ENCODE assay signal across 36 mouse cellular contexts in the genomic region with DNA sequence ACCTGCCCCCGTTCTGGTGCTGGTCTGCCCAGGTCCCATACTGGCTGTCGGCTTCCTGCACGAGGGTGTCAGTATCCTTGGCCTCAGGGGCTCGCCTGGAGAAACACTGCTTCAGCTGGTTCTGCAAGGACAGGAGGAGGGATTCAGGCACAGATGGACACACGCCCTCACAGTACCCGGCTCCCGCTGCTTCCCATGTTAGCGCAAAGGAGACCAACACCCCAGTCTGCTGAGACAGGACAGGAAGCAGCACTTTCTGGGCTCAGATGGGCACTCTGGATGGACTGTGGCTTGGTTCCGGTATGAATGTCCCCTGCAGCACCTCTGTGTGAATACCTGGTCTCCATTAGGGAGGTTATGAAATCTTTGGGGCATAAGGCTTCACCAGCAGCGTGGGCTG. TPM values are rescaled to one million over a fixed set of nuclear protein-coding genes. Genes with fewer than 3 reads are reported as not detected.
A peak's percentile ranks its signal among the peaks of the same experiment; 100 is the strongest.
DNase-seq lines count a peak whose midpoint lies in the region; ATAC-seq and TF ChIP-seq lines count a peak whose summit lies in the region.
"Had no signal": no experiment of that assay in that cellular context is flagged by ENCODE, and none has a peak within 500 bp of the region (broad histone marks: within the 10 kb centered on the region; RNA-seq: fewer than 3 reads in every experiment).

No protein-coding gene starts in this region.

- intact Hi-C loops in heart, postnatal 14 days (cut with DNase I) = no loop called here
- intact Hi-C loops in left cerebral cortex, postnatal 10 days (cut with DNase I) = loop anchor here (5.0 kb wide), 1 partner anchor 36 kb away; no protein-coding TSS in a partner anchor

- ATAC-seq in forebrain, embryonic 12.5 days (ENCODE audit: low FRiP score) = no peak
- no peak for ATAC-seq in forebrain, postnatal 0 days
- no peak for ATAC-seq in heart, embryonic 13.5 days (ENCODE audit: extremely low read depth, insufficient number of reproducible peaks, low FRiP score, low TSS enrichment)
- ATAC-seq: forebrain, embryonic 15.5 days; intestine, embryonic 15.5 days had no signal

- H3K4me1 ChIP-seq in forebrain, embryonic 12.5 days = peaks cover 20% of the 10 kb centered on the region
- no peaks in the 10 kb centered on the region for H3K4me1 ChIP-seq in forebrain, postnatal 0 days (ENCODE audit: insufficient read depth)
- peaks cover 32% of the 10 kb centered on the region for H3K4me1 ChIP-seq in heart, embryonic 13.5 days
- H3K4me1 ChIP-seq: embryonic facial prominence, embryonic 15.5 days; liver, embryonic 13.5 days had no signal

- H3K27ac ChIP-seq in forebrain, embryonic 12.5 days = peak overlapping the region; percentile 25; the same call in 1 of the 2 replicates
- H3K27ac ChIP-seq in forebrain, postnatal 0 days (ENCODE audit: low read depth, low read length) = no peak overlapping the region
- peak overlapping the region; percentile 22; the same call in 1 of the 2 replicates for H3K27ac ChIP-seq in heart, embryonic 13.5 days (replicated peaks)
- H3K27ac ChIP-seq: embryonic facial prominence, embryonic 10.5 days; embryonic facial prominence, embryonic 15.5 days; forebrain, embryonic 15.5 days; heart, embryonic 15.5 days; hindbrain, postnatal 0 days; intestine, embryonic 15.5 days; limb, embryonic 10.5 days; limb, embryonic 15.5 days; liver, embryonic 13.5 days; neural tube, embryonic 13.5 days had no signal

- no peak overlapping the region for H3K4me3 ChIP-seq in forebrain, embryonic 12.5 days (replicated peaks)
- no peak overlapping the region for H3K4me3 ChIP-seq in forebrain, postnatal 0 days (ENCODE audit: low read depth, low read length)
- no peak overlapping the region for H3K4me3 ChIP-seq in heart, embryonic 13.5 days
- H3K4me3 ChIP-seq: embryonic facial prominence, embryonic 10.5 days; embryonic facial prominence, embryonic 15.5 days; forebrain, embryonic 15.5 days; heart, embryonic 15.5 days; intestine, embryonic 15.5 days; limb, embryonic 10.5 days; limb, embryonic 15.5 days; liver, embryonic 13.5 days; neural tube, embryonic 13.5 days had no signal

- H3K9me3 ChIP-seq in forebrain, embryonic 12.5 days = no peaks in the 10 kb centered on the region
- H3K9me3 ChIP-seq in forebrain, postnatal 0 days (ENCODE audit: low read length) = no peaks in the 10 kb centered on the region
- H3K9me3 ChIP-seq in heart, embryonic 13.5 days = no peaks in the 10 kb centered on the region
- H3K9me3 ChIP-seq: embryonic facial prominence, embryonic 10.5 days; embryonic facial prominence, embryonic 15.5 days; forebrain, embryonic 15.5 days; heart, embryonic 15.5 days; intestine, embryonic 15.5 days; limb, embryonic 10.5 days; limb, embryonic 15.5 days; liver, embryonic 13.5 days; neural tube, embryonic 13.5 days had no signal

- TF ChIP-seq CTCF in forebrain, postnatal 0 days (IDR thresholded peaks at IDR 0.05; ENCODE audit: low read depth) = no peak

- whole genome bisulfite sequencing in forebrain, embryonic 12.5 days = 85% methylated on average over 10 of the region's 10 CpGs
- 89% methylated on average over 10 of the region's 10 CpGs for WGBS in forebrain, postnatal 0 days
- WGBS in heart, embryonic 13.5 days = 76% methylated on average over 10 of the region's 10 CpGs

- no peak overlapping the region for H3K4me2 ChIP-seq in forebrain, embryonic 12.5 days
- H3K4me2 ChIP-seq in forebrain, postnatal 0 days (ENCODE audit: low read depth) = no peak overlapping the region
- no peak overlapping the region for H3K4me2 ChIP-seq in heart, embryonic 13.5 days
- H3K4me2 ChIP-seq: embryonic facial prominence, embryonic 15.5 days; forebrain, embryonic 15.5 days; heart, embryonic 15.5 days; intestine, embryonic 15.5 days; limb, embryonic 15.5 days; liver, embryonic 13.5 days; neural tube, embryonic 13.5 days had no signal

- no peak for DNase-seq in forebrain, postnatal 0 days
- DNase-seq in heart, postnatal 14 days = no peak
- DNase-seq in left cerebral cortex, adult 18-20 months (ENCODE audit: low spot score in 2 of 2) = peak; percentile 46 to 53
- no peak for DNase-seq in left cerebral cortex, postnatal 10 days (ENCODE audit: extremely low spot score in 1 of 2, low spot score in 2 of 2)
- DNase-seq in right cerebral cortex, adult 18-20 months = peak; percentile 56
- no peak for DNase-seq in right cerebral cortex, postnatal 10 days (ENCODE audit: low spot score in 2 of 2)
- DNase-seq: adrenal gland, adult 8-10 months; cerebellum, adult 8-10 months; cerebellum, postnatal 25 days; gastrocnemius, postnatal 10 days; kidney, adult 2 months; kidney, postnatal 36 days; liver, embryonic 13.5 days; lung, adult 18-20 months; lung, postnatal 10 days; right cerebral cortex, postnatal 14 days; thymus, postnatal 4 days had no signal

- H3K36me3 ChIP-seq in forebrain, embryonic 12.5 days (replicated peaks) = peaks cover 4% of the 10 kb centered on the region
- peaks cover 8% of the 10 kb centered on the region; the same call in 1 of the 2 replicates for H3K36me3 ChIP-seq in forebrain, postnatal 0 days (ENCODE audit: insufficient read depth)
- peaks cover 39% of the 10 kb centered on the region for H3K36me3 ChIP-seq in heart, embryonic 13.5 days
- H3K36me3 ChIP-seq: forebrain, embryonic 15.5 days; G1E; limb, embryonic 10.5 days; liver, embryonic 13.5 days; neural tube, embryonic 13.5 days had no signal

- H3K27me3 ChIP-seq in forebrain, embryonic 12.5 days = no peaks in the 10 kb centered on the region
- no peaks in the 10 kb centered on the region for H3K27me3 ChIP-seq in forebrain, postnatal 0 days (ENCODE audit: insufficient read depth, low read length)
- H3K27me3 ChIP-seq in heart, embryonic 13.5 days (replicated peaks) = no peaks in the 10 kb centered on the region
- H3K27me3 ChIP-seq: embryonic facial prominence, embryonic 15.5 days; forebrain, embryonic 15.5 days; heart, embryonic 15.5 days; intestine, embryonic 15.5 days; limb, embryonic 15.5 days; liver, embryonic 13.5 days; neural tube, embryonic 13.5 days had no signal

- H3K9ac ChIP-seq in forebrain, embryonic 12.5 days = no peak overlapping the region
- no peak overlapping the region for H3K9ac ChIP-seq in forebrain, postnatal 0 days
- 0 out of 2 replicates have a peak overlapping the region, but pooled peaks have one; percentile 5 for H3K9ac ChIP-seq in heart, embryonic 13.5 days
- H3K9ac ChIP-seq: embryonic facial prominence, embryonic 15.5 days; forebrain, embryonic 15.5 days; heart, embryonic 15.5 days; intestine, embryonic 15.5 days; limb, embryonic 15.5 days; liver, embryonic 13.5 days; neural tube, embryonic 13.5 days had no signal

RNA-seq across cellular contexts. Expression of a gene that starts 20.1 kb away (rescaled TPM):
- polyA plus RNA-seq in forebrain, embryonic 12.5 days (2016; fragmentation: Nextera tagmentation; extraction: Ambion mirVana) = 0.95 and 1.1 TPM in 2 replicates
- 0.81 and 2.0 TPM in 2 replicates for total RNA-seq in forebrain, postnatal 0 days (2014; rRNA removed)
- polyA plus RNA-seq in forebrain, postnatal 0 days (2015; fragmentation: Nextera tagmentation; extraction: Ambion mirVana) = 1.6 and 1.7 TPM in 2 replicates
- polyA plus RNA-seq in heart, embryonic 13.5 days (2015; fragmentation: Nextera tagmentation; extraction: Ambion mirVana) = 0.86 and 0.93 TPM in 2 replicates
- total RNA-seq in heart, postnatal 14 days (2021) = 1 to 10 TPM; 2.8 to 2.9 TPM
- 1 to 10 TPM; 1.4 to 1.6 TPM for total RNA-seq in left cerebral cortex, adult 18-20 months (2021)
- 1 to 10 TPM; 1.6 to 3.4 TPM for total RNA-seq in left cerebral cortex, postnatal 10 days (2021)
- total RNA-seq: G1E; granulocyte monocyte progenitor cell, adult 5-6 weeks had no signal
- polyA plus RNA-seq: G1E; liver, embryonic 13.5 days had no signal

RNA-seq across cellular contexts. Expression of a gene that starts 31.5 kb away (rescaled TPM):
- not detected in 2 replicates for polyA plus RNA-seq in forebrain, embryonic 12.5 days (2016; fragmentation: Nextera tagmentation; extraction: Ambion mirVana)
- not detected in 2 replicates for total RNA-seq in forebrain, postnatal 0 days (2014; rRNA removed)
- not detected in 2 replicates for polyA plus RNA-seq in forebrain, postnatal 0 days (2015; fragmentation: Nextera tagmentation; extraction: Ambion mirVana)
- not detected in 2 replicates for polyA plus RNA-seq in heart, embryonic 13.5 days (2015; fragmentation: Nextera tagmentation; extraction: Ambion mirVana)
- not detected for total RNA-seq in heart, postnatal 14 days (2021)
- total RNA-seq in left cerebral cortex, adult 18-20 months (2021) = not detected
- total RNA-seq in left cerebral cortex, postnatal 10 days (2021) = not detected
- total RNA-seq: adrenal gland, adult 8-10 months; adrenal gland, postnatal 4 days; G1E; gastrocnemius, postnatal 10 days; granulocyte monocyte progenitor cell, adult 5-6 weeks; hindbrain, postnatal 0 days; left cerebral cortex, adult 8-10 months had no signal
- polyA plus RNA-seq: embryonic facial prominence, embryonic 10.5 days; embryonic facial prominence, embryonic 15.5 days; forebrain, embryonic 15.5 days; G1E; heart, embryonic 15.5 days; hindbrain, embryonic 11.5 days; hindbrain, postnatal 0 days; intestine, embryonic 15.5 days; kidney, adult 2 months; kidney, embryonic 16.5 days; limb, embryonic 10.5 days; limb, embryonic 15.5 days; liver, embryonic 13.5 days; neural tube, embryonic 13.5 days; stomach, embryonic 14.5 days; testis, adult 2 months had no signal

Comparison
In these comparisons a context has a peak if more than half of its experiments do, and no peak if none do; other contexts are left out.
1. DNase-seq: peak in left cerebral cortex, adult 18-20 months (2 of 2) and right cerebral cortex, adult 18-20 months (single experiment); none in forebrain, postnatal 0 days (single experiment), heart, postnatal 14 days (0 of 2), left cerebral cortex, postnatal 10 days (0 of 2) and right cerebral cortex, postnatal 10 days (0 of 2).